Mouse (Mus musculus) G1E (cell line): ENCODE measurements around the gene Neto2. TPM values are rescaled to one million over a fixed set of nuclear protein-coding genes. Genes with fewer than 3 reads are reported as not detected.

Experiments used
- ATAC-seq: 2 replicates; pipeline ENCODE4 v1.8.0; 2016; ENCODE audit warnings: mild to moderate bottlenecking; ENCODE audit not compliant: insufficient number of reproducible peaks, poor library complexity, low FRiP score, severe bottlenecking; ENCODE audit errors: extremely low read depth
- DNase-seq: peaks from one replicate; pipeline ENCODE4 v3.0.0; 2012; ENCODE audit warnings: low spot score
- H3K27me3 ChIP-seq: 2 replicates; pipeline ENCODE4 v1.6.1; 2012; ENCODE audit warnings: mild to moderate bottlenecking, low read length, inconsistent platforms; ENCODE audit not compliant: insufficient read depth
- H3K36me3 ChIP-seq: replicated peaks from 2 replicates; pipeline ENCODE3; 2012; ENCODE audit warnings: mild to moderate bottlenecking, inconsistent platforms
- H3K4me1 ChIP-seq: 2 replicates; pipeline ENCODE4 v1.6.1; 2012; ENCODE audit warnings: low read depth, low read length, inconsistent platforms, mixed read lengths; ENCODE audit not compliant: insufficient read depth
- H3K4me3 ChIP-seq: 2 replicates; pipeline ENCODE4 v1.5.1; 2012; ENCODE audit warnings: low read depth, mild to moderate bottlenecking, inconsistent platforms, low read length, moderate library complexity, mixed read lengths
- H3K9me3 ChIP-seq: replicated peaks from 2 replicates; pipeline ENCODE4 v1.6.1; 2012; ENCODE audit warnings: inconsistent platforms
- CTCF ChIP-seq: IDR thresholded peaks from 2 replicates; pipeline ENCODE4 v1.5.1; 2012; ENCODE audit warnings: low read depth, low read length, inconsistent platforms, mixed read lengths
- GATA1 ChIP-seq: IDR thresholded peaks from 2 replicates; pipeline ENCODE4 v1.6.1; 2012; ENCODE audit warnings: borderline replicate concordance, low read length, inconsistent platforms, mixed read lengths
- GATA2 ChIP-seq: IDR thresholded peaks from 2 replicates; pipeline ENCODE4 v1.6.1; 2012; ENCODE audit warnings: low read depth, low read length, inconsistent platforms, borderline replicate concordance
- POLR2AphosphoS5 ChIP-seq: IDR thresholded peaks from 2 replicates; pipeline ENCODE4 v1.6.1; 2012; ENCODE audit warnings: low read depth, low read length, inconsistent platforms; ENCODE audit not compliant: insufficient replicate concordance
- TAL1 ChIP-seq: conservative IDR thresholded peaks from 2 replicates; pipeline ENCODE4 v1.6.1; 2012; ENCODE audit warnings: low read depth, low read length, inconsistent platforms, mixed read lengths
- polyA plus RNA-seq: library from polyadenylated mRNA; stranded (reverse); fragments of >175 nt; gene quantifications from 2 replicates; pipeline ENCODE4 v1.2.3, GENCODE M21; 2012
- total RNA-seq, 2 experiments: library from RNA; stranded (forward) in 1 of 2; stranded (reverse) in 1 of 2; fragments of 200-1000 nt in 1 of 2; fragments of >200 nt in 1 of 2; fragmentation: Nextera tagmentation in 1 of 2; gene quantifications; 2 replicates each; pipeline ENCODE4 v1.2.3; 2014 to 2017

The Neto2 gene
- total RNA-seq (2014; fragmentation: Nextera tagmentation) (not detected in 2 replicates), total RNA-seq (2017) (0.05 and 0.12 TPM in 2 replicates), polyA plus RNA-seq (not detected in 2 replicates)

DNA sequence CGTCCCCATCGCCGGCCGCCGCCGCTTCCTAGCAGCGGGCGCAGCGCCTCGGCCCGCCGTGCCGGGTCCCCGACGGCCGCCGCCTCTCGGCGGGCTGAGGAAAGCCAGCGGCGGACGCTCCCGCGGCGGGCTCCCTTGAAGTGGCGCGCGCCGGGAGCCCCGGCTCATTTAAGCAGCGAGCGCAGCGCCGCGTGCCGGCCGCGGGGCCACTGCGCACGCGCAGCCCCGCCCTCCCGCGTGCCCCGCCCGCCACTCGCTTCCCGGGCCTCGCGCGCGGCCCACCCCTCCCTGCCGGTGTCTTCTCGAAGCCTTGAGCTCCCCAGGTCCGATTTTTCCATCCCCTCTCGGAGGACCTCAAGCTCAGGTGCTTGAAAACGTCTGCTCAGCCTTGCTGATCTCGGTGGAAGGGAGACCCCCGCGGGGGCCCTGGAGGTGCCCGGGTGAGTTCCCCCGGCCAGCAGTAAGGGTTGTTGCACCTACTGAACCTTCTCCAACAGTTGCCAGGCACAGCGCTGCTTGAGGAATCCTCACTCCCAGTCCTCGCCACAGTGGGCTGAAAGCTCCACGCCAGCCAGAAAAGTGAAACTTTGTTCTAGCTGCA, at the start of gene Neto2:
TSS of gene Neto2 (minus strand) at position 174 of the 601 bp plus-strand sequence.
- no peaks in the 10 kb centered on the region; the same call in 1 of the 2 replicates for H3K27me3 ChIP-seq

DNA sequence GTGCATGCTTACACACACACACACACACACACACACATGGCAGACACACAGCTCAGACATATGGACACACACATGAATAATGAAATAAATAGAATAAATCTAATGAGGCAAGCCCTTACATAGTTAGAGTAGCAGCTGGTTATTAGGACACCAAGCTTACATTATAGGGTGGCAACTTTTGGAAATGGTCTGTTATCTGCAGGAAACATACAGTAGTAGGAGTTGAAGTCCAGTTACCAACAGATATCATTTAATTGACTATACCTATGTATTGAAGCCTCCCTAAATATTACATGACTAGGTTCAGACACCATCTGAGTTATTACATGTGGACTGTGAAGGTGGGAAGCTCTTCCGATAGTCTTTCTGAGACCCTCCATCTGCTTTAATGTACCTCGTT, 44.3 kb upstream of the Neto2 start:
- Histone ChIP-seq H3K4me1 (no peaks in the 10 kb centered on the region), H3K36me3 (peaks cover 11% of the 10 kb centered on the region), H3K4me3 (no peak overlapping the region), H3K9me3 (no peaks in the 10 kb centered on the region), H3K27me3 (no peaks in the 10 kb centered on the region)
- DNase-seq (no peak), ATAC-seq (no peak)
- no peak for TF ChIP-seq GATA2
- TF ChIP-seq GATA1: no peak

More for the DNA sequence above, at the start of gene Neto2:
- no peak within 1 kb of the TSS; the same call in 1 of the 2 replicates for H3K4me3 ChIP-seq
- TF ChIP-seq TAL1 (no peak), CTCF (no peak), POLR2AphosphoS5 (no peak), GATA2 (no peak)
- no peak for DNase-seq
- no peak for ATAC-seq
- no peaks in the 10 kb centered on the region for H3K4me1 ChIP-seq
- H3K36me3 ChIP-seq: no peaks in the 10 kb centered on the region
- H3K9me3 ChIP-seq: peaks cover 7% of the 10 kb centered on the region

DNA sequence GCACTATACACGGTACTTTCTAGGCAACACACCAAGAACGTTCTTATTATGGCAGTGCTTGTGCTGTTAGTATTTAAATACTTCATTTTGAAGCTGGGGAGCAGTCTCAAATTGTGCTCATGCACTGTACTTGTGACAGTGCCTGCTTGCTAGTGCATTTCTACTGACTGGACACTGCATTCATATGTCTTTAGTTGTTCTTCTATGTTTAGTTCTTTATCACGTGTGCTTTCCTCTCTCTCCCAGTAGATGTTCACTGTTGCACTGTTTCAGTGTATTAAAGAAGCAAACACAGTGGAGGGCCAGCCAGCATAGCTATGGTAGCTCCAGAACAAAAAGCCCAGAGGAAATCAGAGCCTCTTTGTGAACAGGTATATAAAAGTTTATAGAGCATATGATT, 29.8 kb upstream of the Neto2 start:
- H3K36me3 ChIP-seq: peaks cover 23% of the 10 kb centered on the region
- H3K4me3 ChIP-seq: no peak overlapping the region
- H3K4me1 ChIP-seq: no peaks in the 10 kb centered on the region
- no peak for TF ChIP-seq POLR2AphosphoS5
- no peak for TF ChIP-seq CTCF
- TF ChIP-seq GATA1: no peak
- TF ChIP-seq GATA2: no peak
- no peak for TF ChIP-seq TAL1
- ATAC-seq (no peak), DNase-seq (no peak)
- H3K9me3 ChIP-seq: no peaks in the 10 kb centered on the region
- no peaks in the 10 kb centered on the region for H3K27me3 ChIP-seq

- TF ChIP-seq POLR2AphosphoS5: no peak
- TF ChIP-seq GATA2: no peak
- TF ChIP-seq CTCF: no peak
- TF ChIP-seq GATA1: no peak
- no peaks in the 10 kb centered on the region for H3K9me3 ChIP-seq
- H3K4me1 ChIP-seq: no peaks in the 10 kb centered on the region
- H3K36me3 ChIP-seq: peaks cover 21% of the 10 kb centered on the region
- ATAC-seq (no peak), DNase-seq (no peak)
- H3K4me3 ChIP-seq: no peak overlapping the region
- no peaks in the 10 kb centered on the region for H3K27me3 ChIP-seq
Measured at GRCm38 (mm10) chr8:85717271-85717670, 16.5 kb upstream of the Neto2 start.

- H3K4me3 ChIP-seq: no peak overlapping the region
- DNase-seq: no peak
- H3K36me3 ChIP-seq: peaks cover 18% of the 10 kb centered on the region
- no peak for ATAC-seq
- no peaks in the 10 kb centered on the region for H3K9me3 ChIP-seq
- no peak for TF ChIP-seq GATA1
- TF ChIP-seq CTCF: no peak
- no peak for TF ChIP-seq GATA2
- no peak for TF ChIP-seq POLR2AphosphoS5
- no peak for TF ChIP-seq TAL1
- no peaks in the 10 kb centered on the region for H3K4me1 ChIP-seq
- no peaks in the 10 kb centered on the region for H3K27me3 ChIP-seq
Measured at GRCm38 (mm10) chr8:85716696-85717095, 16.0 kb upstream of the Neto2 start.

- H3K9me3 ChIP-seq: no peaks in the 10 kb centered on the region
- no peak overlapping the region for H3K4me3 ChIP-seq
- no peaks in the 10 kb centered on the region; the same call in 1 of the 2 replicates for H3K27me3 ChIP-seq
- H3K36me3 ChIP-seq: no peaks in the 10 kb centered on the region
- no peaks in the 10 kb centered on the region for H3K4me1 ChIP-seq
- TF ChIP-seq GATA1 (no peak), CTCF (no peak), POLR2AphosphoS5 (no peak), TAL1 (no peak), GATA2 (no peak)
- ATAC-seq (no peak), DNase-seq (no peak)
Measured at GRCm38 (mm10) chr8:85706988-85707387, 6.3 kb upstream of the Neto2 start.
